Mouse (Mus musculus) MN1 (cell line): ENCODE measurements around the gene Gpc3.
"Not testable (repeated sequence)": the region's sequence is repeated elsewhere in the genome, so short reads cannot be mapped to it uniquely, and the experiment has no call there.

ENCODE experiments used
- DNase-seq: peaks from one replicate; pipeline ENCODE4 v3.0.0-alpha.2; 2016; ENCODE audit warnings: low spot score

Gpc3 gene

DNA sequence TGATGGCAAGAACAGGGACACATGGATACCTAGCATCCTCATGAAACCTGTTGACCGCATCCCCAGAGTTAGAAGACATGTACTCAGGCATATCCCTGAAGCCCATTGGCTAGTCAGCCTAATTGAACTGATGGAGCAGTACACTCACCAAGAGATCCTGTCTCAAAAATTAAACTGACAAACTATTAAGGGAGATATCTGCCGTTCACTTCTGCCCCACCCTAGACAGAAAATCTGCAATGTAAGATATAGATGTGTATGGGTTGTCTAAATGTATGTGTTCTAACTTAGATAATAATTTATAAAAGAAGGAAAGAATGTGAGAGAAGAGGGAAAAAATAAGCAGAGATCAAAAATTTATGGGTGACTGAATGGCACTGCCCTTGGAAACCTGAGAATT is 212.6 kb downstream of the Gpc3 start:
- no peak for DNase-seq

DNA sequence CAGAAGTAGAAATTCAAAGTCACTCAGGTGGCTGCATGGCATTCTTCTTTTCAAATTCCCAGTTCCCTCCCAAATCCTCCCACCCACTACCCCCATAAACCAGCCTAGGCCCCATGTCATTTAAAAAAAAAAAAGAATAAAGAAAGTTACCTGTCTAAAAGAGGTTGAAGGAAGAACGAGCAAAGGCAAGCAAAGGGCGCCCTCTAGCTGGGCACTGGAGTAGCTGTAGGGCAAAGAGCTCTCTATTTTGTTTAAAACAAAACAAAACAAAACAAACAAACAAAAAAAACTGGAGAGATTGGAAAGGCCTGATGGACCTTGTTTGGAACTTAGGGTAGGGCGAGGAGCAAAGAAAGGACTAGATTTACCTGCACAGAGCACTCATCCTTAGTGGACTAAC is 238.6 kb downstream of the Gpc3 start:
- DNase-seq, result no peak

DNA sequence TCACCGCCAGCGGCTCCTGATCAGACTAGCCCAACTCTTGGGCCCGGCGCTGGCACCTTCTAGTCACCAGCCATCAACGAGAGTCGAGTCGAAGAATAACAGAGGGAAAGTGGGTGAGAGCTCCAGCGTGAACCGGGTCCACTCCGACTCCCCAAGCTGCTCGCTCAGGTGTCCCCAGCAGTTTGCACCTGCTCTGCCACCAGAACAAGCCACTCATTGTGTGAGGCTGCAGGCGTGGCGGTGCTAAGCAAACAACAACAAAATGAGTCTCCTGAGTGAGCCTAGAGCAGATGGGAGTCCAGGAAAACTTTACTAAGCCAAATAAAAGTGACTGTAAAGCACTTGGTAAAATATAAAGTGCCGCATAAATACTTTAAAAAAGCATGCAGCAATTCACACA is 239.5 kb downstream of the Gpc3 start:
- no peak for DNase-seq

- DNase-seq, result no peak
Observed at GRCm38 (mm10) chrX:52372436-52372835, 241.3 kb downstream of the Gpc3 start.

- DNase-seq, result no peak
Observed at GRCm38 (mm10) chrX:52369938-52370758, 243.6 kb downstream of the Gpc3 start.

DNA sequence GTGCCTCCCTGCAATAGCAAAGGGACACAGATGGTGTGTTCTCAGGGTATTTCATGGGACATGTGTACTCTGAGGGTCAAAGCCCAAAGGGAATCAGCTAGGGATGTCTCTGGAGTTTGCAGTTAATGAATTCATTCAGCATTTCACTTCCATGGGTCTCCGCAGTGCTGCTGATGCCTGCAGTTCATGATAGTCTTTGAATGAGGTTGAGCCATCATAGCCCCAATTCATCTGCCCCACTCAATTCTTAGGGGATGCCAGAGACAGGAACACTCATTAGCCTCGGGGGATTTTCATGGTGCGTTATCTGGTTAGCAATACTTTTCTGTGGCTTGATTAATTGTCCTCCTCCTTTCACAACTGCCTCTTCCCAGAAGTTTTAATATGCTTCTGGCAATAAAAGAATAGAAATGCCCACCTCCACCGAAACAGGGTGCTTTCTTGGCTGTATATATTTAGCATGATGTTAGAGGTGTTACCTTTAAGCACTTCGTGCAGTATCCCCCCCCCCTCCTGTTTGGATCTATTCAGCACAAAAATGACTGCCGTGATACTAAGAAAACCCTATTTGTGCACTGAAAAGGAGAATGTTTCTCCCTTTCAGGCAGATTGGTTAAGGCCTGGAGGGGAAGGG is 244.3 kb downstream of the Gpc3 start:
- DNase-seq, result no peak

DNA sequence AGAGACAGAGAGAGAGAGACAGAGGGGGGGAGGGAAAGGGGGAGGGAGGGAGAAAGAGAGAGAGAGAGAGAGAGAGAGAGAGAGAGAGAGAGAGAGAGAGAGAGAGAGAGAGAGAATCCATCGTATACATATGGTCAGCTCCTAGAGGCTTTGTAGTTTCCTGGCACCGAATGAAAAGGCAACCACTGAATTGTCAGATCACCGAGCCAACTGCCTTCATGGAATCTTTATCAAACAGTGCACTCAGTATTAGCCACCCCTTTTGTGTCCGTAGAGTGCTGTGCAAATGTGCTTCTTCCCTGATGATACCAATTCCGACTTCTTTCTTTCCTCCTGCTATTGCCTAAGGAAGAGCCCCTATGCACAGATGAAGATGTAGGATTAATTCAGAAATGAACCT is 246.9 kb downstream of the Gpc3 start:
- no peak for DNase-seq

DNA sequence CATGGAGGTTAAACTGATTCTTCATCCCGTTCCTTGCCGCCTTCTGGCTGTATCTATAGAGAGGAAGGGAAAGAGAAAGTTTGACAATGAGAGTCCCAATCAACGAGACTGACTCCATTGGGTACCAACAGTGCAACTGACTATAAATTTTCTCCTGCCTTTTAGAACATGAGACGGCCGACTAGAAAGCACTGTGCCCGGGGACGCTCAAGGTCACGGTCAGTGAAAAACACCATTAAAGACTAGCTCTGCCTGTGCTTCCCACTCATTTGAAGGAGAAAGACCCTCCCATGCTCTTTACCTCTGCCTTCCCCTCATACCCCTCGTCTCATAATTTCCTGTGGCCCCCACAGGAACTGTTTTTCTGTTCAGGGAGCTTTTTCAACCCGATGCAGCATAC is 248.0 kb downstream of the Gpc3 start:
- DNase-seq, result no peak

- DNase-seq, result no peak
Observed at GRCm38 (mm10) chrX:52362241-52363011, 251.3 kb downstream of the Gpc3 start.

GRCm38 (mm10) chrX:52352981-52353380 is 260.8 kb downstream of the Gpc3 start:
- no peak for DNase-seq

DNA sequence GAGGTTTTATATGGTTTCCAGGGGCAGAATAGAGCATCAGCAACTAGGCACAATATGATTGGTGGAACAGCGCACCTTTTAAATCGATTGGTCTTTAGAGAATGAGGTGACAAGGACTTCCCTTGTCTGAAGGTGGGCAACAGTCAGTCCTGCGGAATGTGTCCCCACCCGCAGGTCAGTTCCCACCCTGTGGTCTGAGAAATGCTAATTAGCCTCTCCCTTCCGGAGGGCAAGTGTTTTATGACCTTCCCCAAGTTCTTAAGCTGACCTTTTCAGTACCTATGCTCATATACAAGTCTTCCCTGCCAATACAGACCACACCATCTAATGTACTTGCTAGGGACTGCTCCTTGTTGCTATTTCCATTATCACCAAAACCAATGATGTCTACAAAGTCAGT is 263.1 kb downstream of the Gpc3 start:
- DNase-seq, result not testable (repeated sequence)

DNA sequence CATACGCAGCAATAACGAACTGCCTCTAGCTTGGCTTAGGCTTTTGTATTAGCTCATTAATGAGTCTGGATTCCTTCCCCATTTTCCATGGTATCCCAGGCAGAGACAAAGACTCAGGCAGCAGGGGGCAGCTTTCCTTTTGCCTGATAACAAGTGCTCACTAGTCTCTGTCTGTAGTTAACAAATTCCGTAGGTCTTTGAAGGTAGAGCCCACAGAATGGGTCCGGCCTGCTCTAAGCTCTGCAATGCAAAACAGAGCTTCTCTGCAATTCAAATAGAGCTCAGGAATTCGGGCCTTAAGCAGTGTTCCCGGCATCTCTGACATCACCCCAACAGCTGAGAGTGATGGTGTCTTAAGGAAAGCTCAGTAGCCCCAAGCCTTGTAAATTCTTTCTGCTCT is 265.0 kb downstream of the Gpc3 start:
- DNase-seq, result no peak

- no peak for DNase-seq
Observed at GRCm38 (mm10) chrX:52344018-52344417, 269.7 kb downstream of the Gpc3 start.

DNA sequence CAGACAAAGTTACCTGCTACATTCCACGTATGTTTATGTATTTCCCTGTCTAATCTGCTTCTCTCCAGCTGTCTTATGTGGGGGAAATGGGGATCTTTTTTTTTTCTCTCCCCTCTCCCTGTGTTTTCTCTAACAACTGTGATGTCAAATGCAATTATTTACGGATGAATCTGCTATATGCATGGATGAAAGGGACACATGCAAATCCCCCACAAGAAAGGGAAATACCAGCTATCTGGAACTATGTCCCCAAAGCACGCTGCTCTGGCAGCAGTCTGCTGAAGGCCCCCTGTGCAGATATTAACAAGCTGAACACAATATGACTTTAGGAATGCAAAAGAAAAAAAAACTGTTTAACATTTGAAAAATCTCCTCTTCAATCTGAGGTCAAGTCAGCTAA is 273.5 kb downstream of the Gpc3 start:
- no peak for DNase-seq

DNA sequence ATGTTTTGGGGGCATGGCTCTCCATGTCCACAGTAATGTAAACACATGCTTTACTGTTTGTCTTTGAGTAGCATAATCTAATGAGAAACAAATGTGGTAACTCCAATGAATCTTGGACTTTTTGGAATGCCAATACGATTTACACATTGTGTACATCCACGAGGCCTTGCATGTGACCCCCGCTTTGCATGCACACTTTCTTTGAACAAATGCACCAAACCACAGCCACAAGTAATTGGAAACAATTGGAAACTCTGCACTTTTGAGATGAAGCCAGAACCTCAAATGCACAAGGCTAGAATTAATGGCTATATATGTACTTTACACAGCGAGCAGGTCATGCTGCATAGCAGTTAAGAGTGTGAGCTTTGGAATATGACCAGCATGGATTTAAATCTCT is 292.0 kb downstream of the Gpc3 start:
- DNase-seq, result no peak

GRCm38 (mm10) chrX:52320653-52321052 is 293.1 kb downstream of the Gpc3 start:
- DNase-seq, result no peak

- DNase-seq, result no peak
Observed at GRCm38 (mm10) chrX:52310976-52311375, 302.8 kb downstream of the Gpc3 start.

GRCm38 (mm10) chrX:52305226-52305625 is 308.5 kb downstream of the Gpc3 start:
- no peak for DNase-seq

DNA sequence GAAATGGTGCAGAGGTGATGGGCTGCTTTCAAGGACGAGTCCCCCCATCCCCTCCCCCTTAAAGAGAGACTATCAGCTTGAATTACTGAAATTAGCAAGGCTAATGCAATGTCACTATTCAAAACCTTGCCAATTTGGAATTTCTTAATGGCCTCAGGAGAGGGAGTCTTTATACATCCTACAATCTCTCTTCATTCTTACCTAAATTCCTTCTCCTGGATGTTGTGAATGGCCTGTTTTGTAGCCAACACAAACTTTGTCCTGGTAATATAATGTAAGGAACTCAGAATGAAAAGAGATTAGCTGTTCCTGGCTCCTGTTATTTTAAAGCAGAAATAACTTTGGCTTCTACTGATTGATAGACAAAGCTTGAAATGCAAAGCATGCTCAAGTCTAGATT is 325.0 kb downstream of the Gpc3 start:
- DNase-seq, result no peak

DNA sequence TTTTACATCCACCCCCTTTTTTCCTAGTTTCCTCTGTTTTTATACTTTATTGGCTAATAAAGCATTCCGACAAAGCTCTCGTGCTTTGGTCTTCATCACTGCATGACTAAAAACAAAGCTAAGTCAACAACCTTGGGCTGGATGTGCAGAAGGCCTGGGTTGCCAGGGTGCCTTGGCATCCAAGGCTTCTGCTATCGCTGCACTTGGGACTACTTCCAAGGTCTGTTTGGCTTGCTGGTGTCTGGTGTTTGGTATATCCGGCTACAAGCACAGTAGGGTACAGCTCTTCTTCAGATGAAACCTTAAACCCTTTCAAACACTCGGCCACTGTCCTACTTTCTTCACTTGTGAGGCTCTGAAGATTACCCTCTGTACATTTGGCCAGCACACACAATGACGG is 325.8 kb downstream of the Gpc3 start:
- DNase-seq, result no peak

DNA sequence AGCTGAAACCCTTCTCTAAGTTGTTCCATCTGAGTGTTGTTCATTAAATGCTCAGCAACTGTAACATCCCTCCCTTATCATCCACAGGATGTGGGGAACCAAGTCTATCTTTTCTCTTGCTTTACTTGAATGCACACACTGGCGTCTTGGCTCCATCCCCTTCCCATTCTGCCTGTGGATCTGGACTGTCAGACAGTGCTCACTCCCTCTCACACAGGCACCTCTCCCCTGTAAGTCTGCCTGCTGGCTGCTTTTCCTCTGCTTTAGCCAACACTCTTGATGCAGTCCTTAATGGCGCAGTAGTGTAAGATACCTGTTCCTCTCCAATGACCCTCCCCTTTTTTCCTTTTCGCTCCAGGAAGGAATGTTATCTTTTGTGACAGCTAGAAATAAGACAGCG is 331.7 kb downstream of the Gpc3 start:
- DNase-seq, result no peak

GRCm38 (mm10) chrX:52281103-52281900 is 332.4 kb downstream of the Gpc3 start:
- no peak for DNase-seq
